9 mouse cellular contexts compared by ENCODE assay signal in genomic region chr2:122825406-122826236, GRCm38 (mm10).
DNase-seq lines count a peak whose midpoint lies in the region; ATAC-seq and TF ChIP-seq lines count a peak whose summit lies in the region.
"Had no signal": no experiment of that assay in that cellular context is flagged by ENCODE, and none has a peak within 500 bp of the region (broad histone marks: within the 10 kb centered on the region; RNA-seq: fewer than 3 reads in every experiment).

No protein-coding gene starts in this region.

- H3K4me3 ChIP-seq in gastrocnemius, adult 2 months, result peak overlapping the region; percentile 48
- no peak overlapping the region for H3K4me3 ChIP-seq in intestine, embryonic 16.5 days (ENCODE audit: low read length)
- no peak overlapping the region for H3K4me3 ChIP-seq in midbrain, embryonic 14.5 days (replicated peaks; ENCODE audit: low read depth, low read length)

- 35% methylated on average over 19 of the region's 19 CpGs for WGBS in intestine, embryonic 16.5 days
- 32% methylated on average over 19 of the region's 19 CpGs for WGBS in midbrain, embryonic 14.5 days

- no peaks in the 10 kb centered on the region for H3K27me3 ChIP-seq in intestine, embryonic 16.5 days (replicated peaks; ENCODE audit: control insufficient read depth, insufficient read depth, low read length)
- H3K27me3 ChIP-seq in midbrain, embryonic 14.5 days (ENCODE audit: control insufficient read depth, insufficient read depth, low read length), result no peaks in the 10 kb centered on the region

- TF ChIP-seq CTCF in gastrocnemius, adult 2 months (IDR thresholded peaks at IDR 0.05), result peak; percentile 75

- intact Hi-C loops in gastrocnemius, adult 2 months (cut with DNase I), result no loop called here
- intact Hi-C loops in gastrocnemius, postnatal 36 days (cut with DNase I), result no loop called here
- intact Hi-C loops in left cerebral cortex, postnatal 25 days (cut with DNase I), result loop anchor here (5.0 kb wide), 1 partner anchor 1267 kb away; no protein-coding TSS in a partner anchor

- peak; percentile 60 for ATAC-seq in intestine, embryonic 16.5 days
- ATAC-seq in midbrain, embryonic 14.5 days (ENCODE audit: low FRiP score, low TSS enrichment), result peak; percentile 48; the same call in 1 of the 2 replicates

- H3K4me2 ChIP-seq in intestine, embryonic 16.5 days (ENCODE audit: low read depth, low read length), result 0 out of 2 replicates have a peak overlapping the region, but pooled peaks have one; percentile 0
- peak overlapping the region; percentile 34 for H3K4me2 ChIP-seq in midbrain, embryonic 14.5 days (ENCODE audit: low read length)

- H3K27ac ChIP-seq in gastrocnemius, adult 2 months, result no peak overlapping the region
- H3K27ac ChIP-seq in intestine, embryonic 16.5 days (ENCODE audit: low read length), result no peak overlapping the region
- H3K27ac ChIP-seq in midbrain, embryonic 14.5 days (replicated peaks; ENCODE audit: low read depth, low read length), result no peak overlapping the region; the same call in 1 of the 2 replicates

- peak; percentile 27 for DNase-seq in gastrocnemius, adult 2 months
- no peak for DNase-seq in gastrocnemius, postnatal 36 days
- DNase-seq in cerebellum, postnatal 10 days, result peak; percentile 74 to 75
- DNase-seq in frontal cortex, postnatal 25 days (ENCODE audit: low spot score in 2 of 2), result peak; percentile 42
- peak; percentile 67 to 72 for DNase-seq in left cerebral cortex, postnatal 25 days (ENCODE audit: low spot score in 2 of 2)
- peak; percentile 88 for DNase-seq in midbrain, embryonic 14.5 days
- DNase-seq in telencephalon, adult 2 months (ENCODE audit: low read depth, low spot score), result peak; percentile 28

- H3K9ac ChIP-seq in intestine, embryonic 16.5 days (ENCODE audit: low read depth, low read length), result no peak overlapping the region
- H3K9ac ChIP-seq in midbrain, embryonic 14.5 days (replicated peaks; ENCODE audit: low read length), result no peak overlapping the region

- H3K36me3 ChIP-seq in intestine, embryonic 16.5 days (ENCODE audit: control insufficient read depth, insufficient read depth, low read length), result no peaks in the 10 kb centered on the region
- H3K36me3 ChIP-seq in midbrain, embryonic 14.5 days (ENCODE audit: control insufficient read depth, insufficient read depth, low read length), result no peaks in the 10 kb centered on the region
- H3K36me3 ChIP-seq: G1E had no signal

- H3K4me1 ChIP-seq in intestine, embryonic 16.5 days (ENCODE audit: control insufficient read depth, insufficient read depth, low read length), result no peaks in the 10 kb centered on the region
- no peaks in the 10 kb centered on the region for H3K4me1 ChIP-seq in midbrain, embryonic 14.5 days (ENCODE audit: control insufficient read depth, insufficient read depth, low read length)

- H3K9me3 ChIP-seq in intestine, embryonic 16.5 days (ENCODE audit: control insufficient read depth, low read length), result no peaks in the 10 kb centered on the region
- no peaks in the 10 kb centered on the region for H3K9me3 ChIP-seq in midbrain, embryonic 14.5 days (ENCODE audit: control insufficient read depth, low read length)
- H3K9me3 ChIP-seq: G1E had no signal

Comparison
In these comparisons a context has a peak if more than half of its experiments do, and no peak if none do; other contexts are left out.
1. DNase-seq: peak in gastrocnemius, adult 2 months (single experiment), cerebellum, postnatal 10 days (2 of 2), frontal cortex, postnatal 25 days (2 of 2), left cerebral cortex, postnatal 25 days (2 of 2), midbrain, embryonic 14.5 days (single experiment) and telencephalon, adult 2 months (single experiment); none in gastrocnemius, postnatal 36 days (0 of 2).